Mouse (Mus musculus) heart, adult 2 months (tissue): ENCODE results near the gene Sdsl. TPM values are rescaled to one million over a fixed set of nuclear protein-coding genes. Genes with fewer than 3 reads are reported as not detected.

Experiments used
- DNase-seq, 2 experiments: peaks; one replicate each; pipeline ENCODE4 v3.0.0; 2021
- H3K27ac ChIP-seq: fragments of 200-600 bp; 2 replicates; pipeline ENCODE4 v1.8.1; 2022
- H3K27me3 ChIP-seq: fragments of 200-500 bp; 2 replicates; pipeline ENCODE4 v1.6.1; 2012; ENCODE audit warnings: mild to moderate bottlenecking, low read length, inconsistent platforms, mixed read lengths; ENCODE audit not compliant: control insufficient read depth, insufficient read depth
- H3K36me3 ChIP-seq: fragments of 200-500 bp; 2 replicates; pipeline ENCODE4 v1.6.1; 2012; ENCODE audit warnings: low read length, inconsistent platforms; ENCODE audit not compliant: control insufficient read depth, insufficient read depth
- H3K4me1 ChIP-seq: fragments of 200-500 bp; 2 replicates; pipeline ENCODE4 v1.6.1; 2011; ENCODE audit warnings: low read length; ENCODE audit not compliant: control insufficient read depth, insufficient read depth
- H3K4me3 ChIP-seq: fragments of 200-600 bp; 2 replicates; pipeline ENCODE4 v1.8.1; 2022
- H3K79me2 ChIP-seq: fragments of 200-500 bp; replicated peaks from 2 replicates; pipeline ENCODE4 v1.6.1; 2012; ENCODE audit warnings: mild to moderate bottlenecking, inconsistent platforms, low read length, moderate library complexity, mixed read lengths; ENCODE audit not compliant: control insufficient read depth, insufficient read depth
- H3K9ac ChIP-seq: fragments of 200-500 bp; 2 replicates; pipeline ENCODE4 v1.6.1; 2012; ENCODE audit warnings: low read depth, mild to moderate bottlenecking, control low read depth, inconsistent platforms, low read length, mixed read lengths
- CTCF ChIP-seq: fragments of 200-600 bp; IDR thresholded peaks from 2 replicates; pipeline ENCODE4 v1.8.1; 2022; ENCODE audit warnings: antibody characterized with exemption, mild to moderate bottlenecking, moderate library complexity
- EP300 ChIP-seq: fragments of 200-500 bp; IDR thresholded peaks from 2 replicates; pipeline ENCODE4 v1.6.1; 2011; ENCODE audit warnings: low read depth, low read length, control low read depth; ENCODE audit not compliant: insufficient read depth
- POLR2A ChIP-seq: fragments of 200-500 bp; IDR thresholded peaks from 2 replicates; pipeline ENCODE4 v1.6.1; 2011; ENCODE audit warnings: mild to moderate bottlenecking, low read depth, low read length, control low read depth; ENCODE audit not compliant: insufficient read depth
- WGBS: fragments of 180-500 bp; shearing (Covaris S2); methylation state at CpG from one replicate; pipeline ENCODE4 v1.1.7; 2018; 5-methylcytosine and 5-hydroxymethylcytosine counted together
- intact Hi-C: fragments of 180-260 bp; cut with DNase I; formaldehyde crosslinking; loops from one replicate; pipeline ENCODE4 v1.15.1; 2025
- long read RNA-seq: library from polyadenylated mRNA; stranded (forward); transcript quantifications from one replicate; pipeline ENCODE4 v2.0.0, GENCODE M21; 2021
- polyA plus RNA-seq: library from polyadenylated mRNA; depleted of rRNA; stranded (reverse); fragments of >200 nt; gene quantifications from 2 replicates; pipeline ENCODE4 v1.2.3, GENCODE M21; 2012; rRNA removed
- total RNA-seq, 2 experiments: library from RNA; stranded (reverse); gene quantifications; 2 replicates each; pipeline ENCODE4 v1.2.3; 2021

The Sdsl gene
- 1 to 10 TPM; 8.8 to 9.8 TPM for total RNA-seq
- polyA plus RNA-seq = 12.6 and 13.5 TPM in 2 replicates
- long read RNA-seq, partial matches to known transcripts = 10 of 14 reads
- long read RNA-seq, other reads (novel, unspliced or antisense) = 4 of 14 reads

- H3K4me1 ChIP-seq = no peaks in the 10 kb centered on the region
- 60% methylated on average over 8 of the region's 8 CpGs for WGBS
Observed at GRCm38 (mm10) chr5:120472770-120473169, at the start of gene Sdsl. Sdsl (minus strand) TSS chr5:120472810.

GRCm38 (mm10) chr5:120517552-120517951, 44.9 kb upstream of the Sdsl start:
- TF ChIP-seq CTCF (no peak), EP300 (peak; percentile 40; the same call in 1 of the 2 replicates), POLR2A (no peak)
- Histone ChIP-seq H3K4me3 (no peak overlapping the region), H3K79me2 (no peaks in the 10 kb centered on the region), H3K27ac (peak overlapping the region; percentile 83), H3K36me3 (no peaks in the 10 kb centered on the region), H3K27me3 (no peaks in the 10 kb centered on the region), H3K4me1 (peaks cover 33% of the 10 kb centered on the region), H3K9ac (peak overlapping the region; percentile 7)
- intact Hi-C loops = no loop called here
- DNase-seq = peak; percentile 71 to 81
- WGBS = 31% methylated on average over 9 of the region's 9 CpGs

More at GRCm38 (mm10) chr5:120472770-120473169, at the start of gene Sdsl:
- TF ChIP-seq EP300 (no peak), CTCF (no peak), POLR2A (no peak)
- no peaks in the 10 kb centered on the region for H3K36me3 ChIP-seq
- no peak within 1 kb of the TSS for H3K27ac ChIP-seq
- H3K4me3 ChIP-seq = no peak within 1 kb of the TSS
- H3K9ac ChIP-seq = no peak within 1 kb of the TSS
- no peaks in the 10 kb centered on the region for H3K79me2 ChIP-seq
- H3K27me3 ChIP-seq = no peaks in the 10 kb centered on the region
- DNase-seq = no peak
- intact Hi-C loops = no loop called here

- Histone ChIP-seq H3K4me1 (peaks cover 36% of the 10 kb centered on the region), H3K36me3 (no peaks in the 10 kb centered on the region), H3K27me3 (no peaks in the 10 kb centered on the region), H3K27ac (peak overlapping the region; percentile 83), H3K4me3 (no peak overlapping the region), H3K79me2 (no peaks in the 10 kb centered on the region), H3K9ac (0 out of 2 replicates have a peak overlapping the region, but pooled peaks have one; percentile 10)
- TF ChIP-seq POLR2A (0 out of 2 replicates have a peak, but pooled peaks have one; percentile 37), EP300 (no peak)
- DNase-seq = peak; percentile 62 to 68
- intact Hi-C loops = no loop called here
- WGBS = 50% methylated on average over 15 of the region's 15 CpGs
Observed at GRCm38 (mm10) chr5:120516221-120516984, 43.8 kb upstream of the Sdsl start.

GRCm38 (mm10) chr5:120515451-120515850, 42.8 kb upstream of the Sdsl start:
- Histone ChIP-seq H3K36me3 (no peaks in the 10 kb centered on the region), H3K4me1 (peaks cover 38% of the 10 kb centered on the region), H3K27me3 (no peaks in the 10 kb centered on the region), H3K9ac (no peak overlapping the region), H3K4me3 (no peak overlapping the region), H3K27ac (peak overlapping the region; percentile 83), H3K79me2 (no peaks in the 10 kb centered on the region)
- intact Hi-C loops = no loop called here
- TF ChIP-seq POLR2A (no peak), CTCF (no peak), EP300 (no peak)
- WGBS = 79% methylated on average over 7 of the region's 7 CpGs
- no peak for DNase-seq

- intact Hi-C loops = no loop called here
- Histone ChIP-seq H3K4me3 (no peak overlapping the region), H3K9ac (no peak overlapping the region), H3K27ac (peak overlapping the region; percentile 83), H3K36me3 (no peaks in the 10 kb centered on the region), H3K79me2 (no peaks in the 10 kb centered on the region), H3K27me3 (no peaks in the 10 kb centered on the region), H3K4me1 (peaks cover 38% of the 10 kb centered on the region)
- DNase-seq = peak in 1 of 2 experiments; percentile 43
- no peak for TF ChIP-seq EP300
- TF ChIP-seq POLR2A = no peak
- no peak for TF ChIP-seq CTCF
- WGBS = 6% methylated on average over 4 of the region's 4 CpGs
Observed at GRCm38 (mm10) chr5:120514754-120515153, 42.1 kb upstream of the Sdsl start.

- no peaks in the 10 kb centered on the region for H3K36me3 ChIP-seq
- DNase-seq = peak in 1 of 2 experiments; percentile 44
- TF ChIP-seq EP300 = no peak
- H3K27me3 ChIP-seq = no peaks in the 10 kb centered on the region
- intact Hi-C loops = no loop called here
- peak overlapping the region; percentile 57 for H3K27ac ChIP-seq
- H3K79me2 ChIP-seq = no peaks in the 10 kb centered on the region
- no peak overlapping the region for H3K9ac ChIP-seq
- peaks cover 38% of the 10 kb centered on the region for H3K4me1 ChIP-seq
- 83% methylated on average over 9 of the region's 9 CpGs for WGBS
- no peak overlapping the region for H3K4me3 ChIP-seq
Observed at GRCm38 (mm10) chr5:120514031-120514677, 41.5 kb upstream of the Sdsl start.
